Mouse (Mus musculus) ES-Bruce4 (cell line): ENCODE measurements around the gene Tmem185b. TPM values are rescaled to one million over a fixed set of nuclear protein-coding genes. Genes with fewer than 3 reads are reported as not detected.

Experiments used
- H3K27ac ChIP-seq: 2 replicates; pipeline ENCODE4 v1.5.1; 2012; ENCODE audit warnings: low read length, inconsistent platforms; ENCODE audit not compliant: insufficient read depth
- H3K27me3 ChIP-seq: 2 replicates; pipeline ENCODE4 v1.6.1; 2012; ENCODE audit warnings: mild to moderate bottlenecking, low read length, inconsistent platforms; ENCODE audit not compliant: control insufficient read depth, poor library complexity, insufficient read depth, severe bottlenecking
- H3K36me3 ChIP-seq: 2 replicates; pipeline ENCODE4 v1.6.1; 2012; ENCODE audit warnings: inconsistent platforms, mild to moderate bottlenecking, low read length, moderate library complexity; ENCODE audit not compliant: control insufficient read depth, poor library complexity, insufficient read depth, severe bottlenecking
- H3K4me1 ChIP-seq: one replicate; pipeline ENCODE4 v1.8.1; 2011; ENCODE audit warnings: low read length; ENCODE audit not compliant: control insufficient read depth, insufficient read depth
- H3K4me3 ChIP-seq: 2 replicates; pipeline ENCODE4 v1.5.1; 2011; ENCODE audit warnings: low read depth, mild to moderate bottlenecking, low read length
- H3K9ac ChIP-seq: 2 replicates; pipeline ENCODE4 v1.6.1; 2012; ENCODE audit warnings: low read depth, mild to moderate bottlenecking, inconsistent platforms; ENCODE audit not compliant: poor library complexity, severe bottlenecking
- H3K9me3 ChIP-seq: replicated peaks from 2 replicates; pipeline ENCODE4 v1.6.1; 2012; ENCODE audit warnings: mild to moderate bottlenecking, low read length, inconsistent platforms; ENCODE audit not compliant: control insufficient read depth, poor library complexity, insufficient read depth, severe bottlenecking
- CTCF ChIP-seq: IDR thresholded peaks from one replicate; pipeline ENCODE4 v1.8.1; 2011; ENCODE audit warnings: low read depth, low read length
- EP300 ChIP-seq: IDR thresholded peaks from 2 replicates; pipeline ENCODE4 v1.6.1; 2011; ENCODE audit warnings: low read depth, low read length; ENCODE audit not compliant: insufficient read depth
- POLR2A ChIP-seq: IDR thresholded peaks from one replicate; pipeline ENCODE4 v1.8.1; 2011; ENCODE audit warnings: low read length; ENCODE audit not compliant: insufficient read depth
- polyA plus RNA-seq: library from polyadenylated mRNA; stranded (reverse); fragments of >200 nt; gene quantifications from 2 replicates; pipeline ENCODE4 v1.2.4, GENCODE M21; 2011; ENCODE audit warnings: low read depth; ENCODE audit not compliant: missing spikeins, insufficient read depth, insufficient read length

The Tmem185b gene
- polyA plus RNA-seq, 1 experiment, result 8.9 TPM

GRCm38 (mm10) chr1:119492505-119492904, 33.5 kb upstream of the Tmem185b start:
- no peak overlapping the region for H3K27ac ChIP-seq
- no peak overlapping the region for H3K4me3 ChIP-seq
- H3K4me1 ChIP-seq, result peaks cover 4% of the 10 kb centered on the region
- no peaks in the 10 kb centered on the region for H3K36me3 ChIP-seq
- H3K27me3 ChIP-seq, result no peaks in the 10 kb centered on the region
- no peaks in the 10 kb centered on the region for H3K9me3 ChIP-seq
- H3K9ac ChIP-seq, result no peak overlapping the region
- no peak for TF ChIP-seq POLR2A
- TF ChIP-seq EP300, result no peak
- no peak for TF ChIP-seq CTCF

GRCm38 (mm10) chr1:119494024-119494711, 31.8 kb upstream of the Tmem185b start:
- Histone ChIP-seq H3K27me3 (no peaks in the 10 kb centered on the region), H3K27ac (no peak overlapping the region), H3K9me3 (no peaks in the 10 kb centered on the region), H3K4me3 (no peak overlapping the region), H3K36me3 (no peaks in the 10 kb centered on the region), H3K4me1 (peaks cover 12% of the 10 kb centered on the region), H3K9ac (no peak overlapping the region)
- TF ChIP-seq CTCF (no peak), POLR2A (no peak), EP300 (no peak)

GRCm38 (mm10) chr1:119494712-119495395, 31.1 kb upstream of the Tmem185b start:
- peaks cover 15% of the 10 kb centered on the region for H3K4me1 ChIP-seq
- no peaks in the 10 kb centered on the region for H3K27me3 ChIP-seq
- H3K4me3 ChIP-seq, result no peak overlapping the region
- no peak overlapping the region for H3K9ac ChIP-seq
- no peaks in the 10 kb centered on the region for H3K36me3 ChIP-seq
- H3K27ac ChIP-seq, result no peak overlapping the region
- H3K9me3 ChIP-seq, result no peaks in the 10 kb centered on the region
- TF ChIP-seq CTCF (no peak), POLR2A (no peak), EP300 (no peak)

GRCm38 (mm10) chr1:119495396-119495775, 30.6 kb upstream of the Tmem185b start:
- Histone ChIP-seq H3K27ac (no peak overlapping the region), H3K27me3 (no peaks in the 10 kb centered on the region)

GRCm38 (mm10) chr1:119497346-119498004, 28.5 kb upstream of the Tmem185b start:
- no peaks in the 10 kb centered on the region for H3K27me3 ChIP-seq
- H3K4me3 ChIP-seq, result no peak overlapping the region
- H3K9ac ChIP-seq, result 0 out of 2 replicates have a peak overlapping the region, but pooled peaks have one; percentile 4
- H3K36me3 ChIP-seq, result no peaks in the 10 kb centered on the region
- TF ChIP-seq CTCF, result no peak
- no peak for TF ChIP-seq POLR2A
- TF ChIP-seq EP300, result peak; percentile 67
- H3K4me1 ChIP-seq, result peaks cover 15% of the 10 kb centered on the region
- H3K27ac ChIP-seq, result peak overlapping the region; percentile 87
- no peaks in the 10 kb centered on the region for H3K9me3 ChIP-seq

More at GRCm38 (mm10) chr1:119495396-119495775, 30.6 kb upstream of the Tmem185b start:
- no peak overlapping the region for H3K4me3 ChIP-seq
- no peak for TF ChIP-seq CTCF
- TF ChIP-seq EP300, result no peak
- no peak for TF ChIP-seq POLR2A
- no peaks in the 10 kb centered on the region for H3K9me3 ChIP-seq
- no peaks in the 10 kb centered on the region for H3K36me3 ChIP-seq
- no peak overlapping the region for H3K9ac ChIP-seq
- peaks cover 15% of the 10 kb centered on the region for H3K4me1 ChIP-seq
